Mouse (Mus musculus): ENCODE measurements at regions not wholly inside any gene's neighbourhood (a gene's known extent, or its start where the extent isn't known, plus 50 kb on each side); places are given as distances from the start of the nearest gene placed in this dataset.

DNA sequence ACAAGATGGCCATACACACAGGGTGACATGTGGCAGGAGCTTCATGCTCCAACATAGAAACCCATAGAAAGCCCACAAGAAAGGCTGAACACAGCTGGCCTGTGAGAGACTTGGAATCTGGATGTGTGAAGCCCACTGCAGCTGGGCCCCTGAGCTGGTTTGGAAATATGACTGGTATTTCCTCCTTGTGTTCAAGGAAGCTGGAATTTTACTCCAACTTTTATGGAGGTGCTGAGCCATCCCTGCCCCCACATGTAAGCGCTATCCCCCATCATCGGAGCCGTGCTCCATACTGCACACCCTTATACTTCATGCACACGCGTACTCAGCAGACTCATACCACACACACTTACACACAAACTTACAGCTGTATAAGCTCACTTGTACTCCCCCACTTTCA lies 87.7 kb upstream of the Agap1 start:
- DNase-seq (ENCODE audit: extremely low read depth, insufficient read length, low spot score): no peak

DNA sequence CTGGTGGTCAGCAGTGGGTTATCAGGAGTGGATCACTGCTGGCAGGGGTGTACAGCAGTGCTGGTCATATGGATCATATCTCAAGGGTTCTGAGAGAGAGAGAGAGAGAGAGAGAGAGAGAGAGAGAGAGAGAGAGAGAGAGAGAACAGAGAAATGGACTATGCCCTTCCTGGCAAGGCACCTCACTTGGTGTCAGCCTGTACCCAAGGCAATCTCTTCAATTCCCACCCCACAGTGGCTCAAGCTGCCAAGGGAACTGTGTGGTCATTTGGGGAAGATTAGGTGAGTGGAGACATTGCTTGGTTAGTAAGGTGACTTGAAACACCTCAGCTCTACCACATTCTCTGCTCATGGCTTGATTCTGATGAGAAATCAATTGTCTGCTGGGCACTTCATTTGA lies 80.8 kb upstream of the Agap1 start:
- DNase-seq (ENCODE audit: extremely low read depth, insufficient read length, low spot score): no peak

DNA sequence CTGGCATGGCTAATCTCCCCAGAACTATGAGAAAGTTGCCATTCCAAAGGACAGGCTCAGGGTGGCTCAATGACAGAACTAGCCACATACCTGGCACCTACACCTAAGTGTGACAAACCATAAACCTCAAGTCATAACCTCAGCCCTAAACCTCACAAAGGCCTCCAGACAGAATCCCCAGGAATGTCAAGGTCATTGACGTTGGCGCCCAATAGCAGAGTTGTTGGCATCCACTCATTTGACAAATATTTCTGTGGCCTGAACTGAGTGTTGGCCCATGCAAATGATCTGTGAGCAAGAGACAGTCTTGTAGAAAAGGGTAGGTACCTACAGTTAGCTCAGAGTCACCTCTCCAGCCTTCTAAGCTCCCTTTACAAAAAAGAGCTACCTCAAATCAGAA lies 80.3 kb upstream of the Agap1 start:
- peak; percentile 52 for DNase-seq (ENCODE audit: extremely low read depth, insufficient read length, low spot score)

DNA sequence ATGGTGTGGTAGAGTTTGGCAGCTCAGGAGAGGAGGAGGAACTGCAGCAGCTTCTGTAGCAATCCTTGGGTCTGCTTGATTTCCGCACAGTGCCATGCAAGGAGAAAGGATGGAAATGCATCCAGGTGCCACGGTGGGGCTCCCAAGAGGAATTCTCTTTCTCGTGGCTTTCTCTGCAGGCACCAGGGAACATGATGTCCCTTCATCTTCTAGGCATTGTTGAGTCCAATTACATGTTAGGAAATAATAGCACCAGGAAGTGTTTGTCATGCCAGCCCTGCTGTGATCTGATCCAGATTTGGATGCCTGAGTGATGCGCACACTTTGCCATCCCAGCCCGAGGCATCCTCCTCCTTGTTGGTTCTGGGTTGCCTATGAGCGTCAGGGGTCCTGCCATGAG lies 72.6 kb upstream of the Agap1 start:
- DNase-seq (ENCODE audit: extremely low read depth, insufficient read length, low spot score): no peak

DNA sequence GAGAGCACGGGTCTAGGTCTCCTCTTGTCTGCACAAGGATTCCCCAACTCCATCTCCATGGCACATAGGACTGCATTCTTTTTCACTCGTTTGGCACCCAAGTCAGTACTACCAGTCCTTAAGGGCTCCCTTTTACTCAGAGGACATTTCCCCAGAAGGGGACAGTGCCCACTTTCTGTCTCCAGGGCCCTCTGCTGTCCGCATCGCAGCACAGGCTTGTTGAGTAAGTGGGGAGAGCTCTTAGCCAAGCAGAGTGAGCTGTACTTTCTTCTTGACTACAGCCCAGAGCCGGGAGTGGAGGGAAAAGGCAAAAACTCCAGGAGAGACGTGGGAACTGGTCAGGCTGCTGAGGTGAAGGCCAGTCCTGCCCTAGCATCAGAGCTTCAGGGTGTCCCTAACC lies 69.5 kb upstream of the Agap1 start:
- DNase-seq (ENCODE audit: extremely low read depth, insufficient read length, low spot score): no peak

DNA sequence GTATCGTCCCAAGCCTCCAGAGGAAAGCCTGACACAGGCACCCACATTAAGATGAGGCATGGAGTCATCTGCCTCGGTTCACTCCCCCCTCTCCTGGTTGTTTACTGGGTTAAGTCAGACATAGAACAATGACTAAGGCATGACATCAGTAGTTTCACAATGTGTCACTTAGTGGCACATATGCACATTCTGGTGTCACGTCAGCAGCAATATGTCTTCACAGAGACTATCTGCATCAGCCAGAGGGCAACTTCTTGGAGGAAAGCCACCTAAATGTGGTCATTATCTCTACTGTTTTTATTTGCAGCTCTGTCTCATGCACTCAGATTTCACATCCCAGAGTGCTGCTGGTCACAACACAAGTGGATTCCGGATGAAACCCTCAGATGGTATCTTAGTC lies 61.9 kb upstream of the Agap1 start:
- no peak for DNase-seq (ENCODE audit: extremely low read depth, insufficient read length, low spot score)

DNA sequence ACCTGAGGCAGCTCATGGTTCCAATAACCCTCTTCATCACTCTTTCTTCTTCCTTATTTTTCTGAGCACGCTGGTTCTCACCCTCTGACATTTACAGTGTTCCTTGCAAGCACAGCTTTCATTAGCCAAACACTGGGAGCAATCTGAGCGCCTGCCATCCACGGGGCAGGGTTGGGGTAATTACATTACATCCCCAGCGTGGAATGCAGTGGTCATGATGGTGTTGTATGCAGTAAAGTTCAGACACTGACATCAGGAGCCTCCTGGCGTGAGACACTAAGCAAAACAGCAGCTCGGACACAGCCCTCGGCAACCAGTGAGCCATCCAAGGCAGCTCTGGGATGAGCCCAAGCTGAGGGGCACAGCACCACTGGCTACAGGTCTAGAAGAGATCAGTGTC lies 60.1 kb upstream of the Agap1 start:
- no peak for DNase-seq (ENCODE audit: extremely low read depth, insufficient read length, low spot score)

DNA sequence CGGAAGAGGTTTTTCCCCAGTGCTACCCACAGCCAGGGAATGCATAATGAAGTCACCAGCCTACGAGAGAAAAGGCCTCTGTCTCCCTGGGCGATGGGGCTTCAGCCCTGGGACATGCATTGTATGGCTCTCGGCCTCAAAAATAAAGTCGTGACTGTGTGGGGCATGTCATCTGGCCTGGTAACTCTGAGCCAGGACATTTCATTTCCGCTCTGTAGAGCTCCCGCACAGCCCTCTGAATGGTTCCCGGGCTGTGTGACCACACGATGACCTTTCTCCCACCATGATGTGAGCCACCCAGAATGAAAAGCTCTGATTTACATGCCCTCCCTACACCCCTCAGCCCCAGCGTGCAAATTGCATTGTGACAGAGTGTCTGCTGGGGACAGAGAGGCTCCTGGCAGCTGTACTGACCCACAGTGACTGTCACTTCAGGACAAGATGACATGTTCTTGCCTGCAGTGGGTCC lies 53.8 kb upstream of the Agap1 start:
- no peak for DNase-seq (ENCODE audit: extremely low read depth, insufficient read length, low spot score)

DNA sequence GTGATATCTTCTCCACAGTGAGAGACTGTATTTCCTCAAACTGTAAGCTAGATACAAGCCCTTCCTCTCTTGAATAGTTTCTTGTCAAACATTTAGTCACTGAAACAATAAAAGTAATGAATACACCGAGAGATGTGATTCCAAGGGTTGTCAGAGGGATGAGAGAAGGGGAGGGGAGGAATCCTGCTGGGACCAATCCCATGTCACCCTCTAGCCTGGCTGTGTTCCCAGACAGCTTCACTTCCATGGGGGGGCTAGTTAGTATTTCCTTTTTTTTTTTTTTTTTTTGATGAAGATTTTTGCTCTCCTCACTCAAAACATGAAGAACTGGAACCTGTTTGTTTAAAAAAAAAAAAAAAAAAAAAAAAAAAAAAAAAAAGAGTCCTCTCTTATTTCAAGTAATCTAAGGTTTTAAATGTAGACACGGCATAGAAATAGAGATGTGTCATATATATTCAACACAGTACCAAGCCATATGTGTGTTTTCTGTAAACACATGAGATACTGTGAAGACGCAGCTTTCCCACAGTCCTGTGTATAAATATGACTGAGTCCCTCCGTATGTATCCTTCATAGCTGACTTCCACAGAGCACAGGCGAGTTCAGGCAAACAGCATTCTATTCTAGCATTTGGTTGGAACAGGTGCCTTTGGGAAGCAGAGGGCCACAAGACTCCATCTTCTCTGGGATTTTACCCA lies 51.9 kb upstream of the Agap1 start:
- no peak for DNase-seq (ENCODE audit: extremely low read depth, insufficient read length, low spot score)

DNA sequence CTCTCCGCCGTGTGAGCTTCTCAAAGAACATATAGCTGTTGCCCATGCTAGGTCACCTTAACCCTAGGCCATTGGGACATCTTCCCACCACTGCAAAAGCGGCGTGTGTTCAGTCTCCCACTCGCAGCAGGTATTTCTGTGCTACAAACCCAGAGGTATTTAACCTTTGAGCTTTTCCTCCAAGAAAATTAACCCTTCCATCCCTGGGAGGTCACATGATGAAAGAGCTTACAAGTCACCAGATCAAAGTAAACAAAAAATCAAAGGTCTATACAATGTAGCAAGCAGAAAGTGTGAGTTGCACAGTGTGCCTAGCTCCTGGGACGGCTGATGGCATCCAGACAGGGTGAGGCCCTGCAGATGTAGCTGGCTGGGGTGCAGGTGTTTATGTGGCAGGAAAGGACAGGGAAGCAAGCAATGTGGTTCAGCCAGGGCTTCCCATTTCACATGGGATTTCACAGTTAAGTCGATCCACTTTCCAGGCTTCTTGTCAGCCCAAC lies 51.0 kb upstream of the Agap1 start:
- no peak for DNase-seq (ENCODE audit: extremely low read depth, insufficient read length, low spot score)
